In genomic region chr9:41665000-41665685, GRCm38 (mm10) we compare ENCODE assay signal across 8 mouse cellular contexts.
DNase-seq lines count a peak whose midpoint lies in the region; ATAC-seq lines count a peak whose summit lies in the region.

No protein-coding gene starts in this region.

- peak; percentile 51 to 69 for DNase-seq in cerebellum, postnatal 14 days
- DNase-seq in cerebellum, adult 9-10 months: no peak
- peak; percentile 46 for DNase-seq in heart, postnatal 4 days
- DNase-seq in left cerebral cortex, adult 9 months (ENCODE audit: low spot score in 2 of 2): peak; percentile 42 to 69
- DNase-seq in skeletal muscle tissue, adult 2 months (ENCODE audit: low read depth, low spot score): peak; percentile 22
- no peak for DNase-seq in adrenal gland, postnatal 25 days

- no peaks in the 10 kb centered on the region for H3K36me3 ChIP-seq in embryonic facial prominence, embryonic 13.5 days
- no peaks in the 10 kb centered on the region for H3K36me3 ChIP-seq in intestine, embryonic 16.5 days (ENCODE audit: control insufficient read depth, insufficient read depth, low read length)

- peaks cover 8% of the 10 kb centered on the region for H3K4me1 ChIP-seq in embryonic facial prominence, embryonic 13.5 days
- H3K4me1 ChIP-seq in intestine, embryonic 16.5 days (ENCODE audit: control insufficient read depth, insufficient read depth, low read length): no peaks in the 10 kb centered on the region

- no peak overlapping the region for H3K4me2 ChIP-seq in embryonic facial prominence, embryonic 13.5 days
- H3K4me2 ChIP-seq in intestine, embryonic 16.5 days (ENCODE audit: low read depth, low read length): no peak overlapping the region

- WGBS in embryonic facial prominence, embryonic 13.5 days: 77% methylated on average over 10 of the region's 10 CpGs
- WGBS in intestine, embryonic 16.5 days: 60% methylated on average over 10 of the region's 10 CpGs

- no peak for ATAC-seq in embryonic facial prominence, embryonic 13.5 days (ENCODE audit: insufficient number of reproducible peaks, insufficient read depth, low FRiP score, low TSS enrichment, low read depth)
- ATAC-seq in intestine, embryonic 16.5 days: no peak

- H3K4me3 ChIP-seq in embryonic facial prominence, embryonic 13.5 days: no peak overlapping the region
- no peak overlapping the region for H3K4me3 ChIP-seq in intestine, embryonic 16.5 days (ENCODE audit: low read length)

- H3K27me3 ChIP-seq in embryonic facial prominence, embryonic 13.5 days: no peaks in the 10 kb centered on the region
- H3K27me3 ChIP-seq in intestine, embryonic 16.5 days (replicated peaks; ENCODE audit: control insufficient read depth, insufficient read depth, low read length): no peaks in the 10 kb centered on the region

- peak overlapping the region; percentile 34 for H3K27ac ChIP-seq in embryonic facial prominence, embryonic 13.5 days
- H3K27ac ChIP-seq in intestine, embryonic 16.5 days (ENCODE audit: low read length): no peak overlapping the region

- H3K9me3 ChIP-seq in embryonic facial prominence, embryonic 13.5 days: no peaks in the 10 kb centered on the region
- H3K9me3 ChIP-seq in intestine, embryonic 16.5 days (ENCODE audit: control insufficient read depth, low read length): no peaks in the 10 kb centered on the region

- H3K9ac ChIP-seq in embryonic facial prominence, embryonic 13.5 days: no peak overlapping the region
- no peak overlapping the region for H3K9ac ChIP-seq in intestine, embryonic 16.5 days (ENCODE audit: low read depth, low read length)

Comparison
In these comparisons a context has a peak if more than half of its experiments do, and no peak if none do; other contexts are left out.
1. DNase-seq: peak in cerebellum, postnatal 14 days (2 of 2), heart, postnatal 4 days (single experiment), left cerebral cortex, adult 9 months (2 of 2) and skeletal muscle tissue, adult 2 months (single experiment); none in cerebellum, adult 9-10 months (single experiment) and adrenal gland, postnatal 25 days (single experiment).